Mouse (Mus musculus) kidney, embryonic 16.5 days (tissue): ENCODE data around the gene Olfr1357. TPM values are rescaled to one million over a fixed set of nuclear protein-coding genes. Genes with fewer than 3 reads are reported as not detected.
"Not testable (repeated sequence)": the region's sequence is repeated elsewhere in the genome, so short reads cannot be mapped to it uniquely, and the experiment has no call there.

Source experiments
- ATAC-seq: fragments of 200-750 bp; cut with Nextera tagmentation; 2 replicates; pipeline ENCODE4 v1.8.0; 2017; ENCODE audit warnings: moderate TSS enrichment; ENCODE audit not compliant: low FRiP score, low TSS enrichment
- H3K27ac ChIP-seq: fragments of 300-500 bp; sonication (generic); 2 replicates; pipeline ENCODE4 v1.5.1; 2014; ENCODE audit warnings: low read length
- H3K27me3 ChIP-seq: fragments of 300-500 bp; sonication (generic); 2 replicates; pipeline ENCODE4 v1.6.1; 2014; ENCODE audit warnings: low read length, control low read depth, mixed read lengths; ENCODE audit not compliant: insufficient read depth
- H3K36me3 ChIP-seq: fragments of 300-500 bp; sonication (generic); 2 replicates; pipeline ENCODE4 v1.6.1; 2014; ENCODE audit warnings: low read length, control low read depth, mixed read lengths; ENCODE audit not compliant: insufficient read depth
- H3K4me1 ChIP-seq: fragments of 300-500 bp; sonication (generic); 2 replicates; pipeline ENCODE4 v1.6.1; 2014; ENCODE audit warnings: low read length, control low read depth, mixed read lengths; ENCODE audit not compliant: insufficient read depth
- H3K4me2 ChIP-seq: fragments of 300-500 bp; sonication (generic); replicated peaks from 2 replicates; pipeline ENCODE4 v1.6.1; 2014; ENCODE audit warnings: low read depth, low read length
- H3K4me3 ChIP-seq: fragments of 300-500 bp; sonication (generic); 2 replicates; pipeline ENCODE4 v1.5.1; 2014; ENCODE audit warnings: mild to moderate bottlenecking, low read length
- H3K9ac ChIP-seq: fragments of 300-500 bp; sonication (generic); replicated peaks from 2 replicates; pipeline ENCODE4 v1.6.1; 2014; ENCODE audit warnings: low read length
- H3K9me3 ChIP-seq: fragments of 300-500 bp; sonication (generic); 2 replicates; pipeline ENCODE4 v1.6.1; 2016; ENCODE audit warnings: low read length, control low read depth
- WGBS: fragments of 180-500 bp; shearing (Covaris S2); extraction: QIAGEN DNeasy Blood & Tissue Kit; methylation state at CpG from one replicate; pipeline ENCODE4 v1.1.7; 2014; 5-methylcytosine and 5-hydroxymethylcytosine counted together
- polyA plus RNA-seq: library from polyadenylated mRNA; unstranded; fragments of >200 nt; fragmentation: Nextera tagmentation; extraction: Ambion mirVana; gene quantifications from 2 replicates; pipeline ENCODE4 v1.2.1, GENCODE M21; 2015

Olfr1357 gene
- not detected in 2 replicates for polyA plus RNA-seq

DNA sequence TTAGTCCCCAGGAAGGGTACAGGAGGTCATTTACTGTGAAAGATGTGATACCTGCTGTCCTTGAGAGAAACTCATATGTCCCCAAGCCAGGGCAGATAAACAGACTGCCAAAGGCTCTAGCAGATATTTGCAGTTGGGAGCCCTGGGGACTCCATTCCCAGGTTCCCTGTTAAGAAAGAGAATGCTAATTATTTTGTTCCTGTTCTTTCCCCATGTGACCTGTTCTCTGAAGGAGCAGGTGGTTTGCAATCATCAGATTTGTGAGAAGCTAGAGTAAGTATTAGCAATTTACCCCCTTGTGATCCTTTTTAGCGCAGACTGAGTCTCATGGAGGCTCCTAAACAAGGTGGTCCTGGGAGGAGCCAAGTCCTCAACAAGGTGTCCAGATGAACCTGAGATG is at the start of gene Olfr1357:
Gene Olfr1357 (minus strand): TSS at position 101 of the 400 bp plus-strand sequence.
- Histone ChIP-seq H3K9me3 (no peaks in the 10 kb centered on the region), H3K4me2 (no peak within 1 kb of the TSS), H3K4me1 (no peaks in the 10 kb centered on the region), H3K27me3 (no peaks in the 10 kb centered on the region), H3K27ac (no peak within 1 kb of the TSS), H3K36me3 (no peaks in the 10 kb centered on the region), H3K9ac (no peak within 1 kb of the TSS), H3K4me3 (no peak within 1 kb of the TSS)
- no peak for ATAC-seq
- 88% methylated on average over 1 of the region's 1 CpGs for WGBS

DNA sequence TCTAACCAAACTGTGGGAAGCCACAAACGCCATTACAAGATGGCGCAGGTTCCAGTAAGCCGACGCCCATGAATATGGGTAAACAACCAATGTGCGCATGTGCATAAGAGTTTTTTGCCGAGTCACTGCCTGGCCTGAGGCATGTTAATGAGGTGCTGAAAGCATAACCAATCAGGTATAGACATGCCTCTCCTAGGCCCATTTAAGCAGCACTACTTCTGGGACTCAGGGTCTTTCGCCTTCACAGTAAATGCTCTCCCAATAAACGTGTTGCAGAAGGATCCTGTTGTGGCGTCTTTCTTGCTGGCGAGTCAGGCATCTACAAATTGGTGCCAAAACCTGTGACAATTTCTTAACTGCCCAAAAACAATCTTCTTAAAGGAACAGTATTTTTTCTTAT is 48.8 kb upstream of the Olfr1357 start:
- not testable (repeated sequence) for H3K4me3 ChIP-seq, H3K9me3 ChIP-seq, H3K27ac ChIP-seq, ATAC-seq, H3K36me3 ChIP-seq, H3K4me2 ChIP-seq, H3K9ac ChIP-seq, H3K4me1 ChIP-seq, H3K27me3 ChIP-seq
- 91% methylated on average over 10 of the region's 10 CpGs for WGBS

DNA sequence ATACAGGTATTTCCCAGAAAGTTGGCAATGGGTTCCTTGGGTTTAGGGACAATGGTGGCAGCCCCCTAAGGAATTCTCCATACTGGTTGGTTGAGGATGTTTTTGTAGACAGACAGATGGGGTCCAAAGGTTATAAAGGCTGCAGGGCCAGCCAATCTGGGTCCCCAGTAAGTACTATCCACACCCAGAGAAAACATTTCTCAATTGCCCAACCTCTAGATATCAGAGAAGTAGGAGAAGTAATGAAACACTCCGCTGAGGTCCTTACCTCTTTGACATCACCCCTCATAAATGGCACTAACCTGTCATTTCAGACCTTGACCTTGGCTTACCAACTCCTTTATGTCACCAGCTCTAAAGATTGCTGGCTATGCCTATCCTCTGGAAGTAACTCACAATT is 46.7 kb upstream of the Olfr1357 start:
- Histone ChIP-seq H3K4me1 (no peaks in the 10 kb centered on the region), H3K27ac (no peak overlapping the region), H3K9ac (no peak overlapping the region), H3K4me2 (no peak overlapping the region), H3K36me3 (no peaks in the 10 kb centered on the region), H3K9me3 (no peaks in the 10 kb centered on the region), H3K27me3 (no peaks in the 10 kb centered on the region), H3K4me3 (no peak overlapping the region)
- 80% methylated on average over 1 of the region's 1 CpGs for WGBS
- ATAC-seq, result no peak

DNA sequence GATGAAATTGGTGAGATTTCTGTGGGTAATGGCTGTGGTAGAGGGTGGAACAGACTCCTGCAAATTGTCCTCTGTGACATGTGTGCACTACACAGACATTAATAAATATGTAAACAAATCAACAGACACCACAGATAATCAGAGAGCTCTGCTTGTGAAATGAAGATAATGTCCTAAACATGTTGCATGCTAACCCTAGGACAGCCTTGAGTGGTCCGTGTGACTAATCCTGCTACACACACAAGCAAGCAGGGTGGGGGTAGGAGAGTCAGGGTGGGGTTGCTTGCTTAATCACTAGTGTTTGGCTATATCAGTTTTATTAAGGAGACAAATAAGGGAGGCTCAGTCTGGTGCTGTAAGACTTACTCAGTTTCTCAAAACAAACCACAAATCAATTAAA is 43.3 kb upstream of the Olfr1357 start:
- H3K36me3 ChIP-seq, result no peaks in the 10 kb centered on the region
- H3K9ac ChIP-seq, result no peak overlapping the region
- no peak overlapping the region for H3K27ac ChIP-seq
- H3K9me3 ChIP-seq, result no peaks in the 10 kb centered on the region
- no peaks in the 10 kb centered on the region for H3K4me1 ChIP-seq
- no peak for ATAC-seq
- no peak overlapping the region for H3K4me3 ChIP-seq
- no peaks in the 10 kb centered on the region for H3K27me3 ChIP-seq
- WGBS, result 68% methylated on average over 1 of the region's 1 CpGs
- no peak overlapping the region for H3K4me2 ChIP-seq

DNA sequence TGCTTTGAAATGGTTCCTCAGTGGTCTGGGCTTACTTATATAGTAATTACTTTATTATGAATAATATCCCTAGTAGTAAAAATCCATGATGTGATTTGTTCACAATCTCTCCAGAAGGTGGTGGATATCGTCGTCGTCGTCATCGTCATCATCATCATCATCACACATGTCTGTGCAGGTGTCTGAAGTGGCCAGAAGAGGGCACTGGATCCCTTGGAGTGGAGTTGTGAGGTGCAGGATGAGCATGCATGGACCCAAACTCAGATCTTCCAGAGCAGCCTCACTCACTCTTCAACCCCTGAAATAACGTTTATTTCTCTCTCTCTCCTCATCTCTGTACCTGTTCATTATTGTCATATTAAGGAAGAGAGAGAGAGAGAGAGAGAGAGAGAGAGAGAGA is 14.4 kb upstream of the Olfr1357 start:
- Histone ChIP-seq H3K27ac (no peak overlapping the region), H3K4me1 (no peaks in the 10 kb centered on the region), H3K9me3 (no peaks in the 10 kb centered on the region), H3K9ac (no peak overlapping the region), H3K4me2 (no peak overlapping the region), H3K4me3 (no peak overlapping the region), H3K27me3 (no peaks in the 10 kb centered on the region), H3K36me3 (no peaks in the 10 kb centered on the region)
- 11% methylated on average over 6 of the region's 6 CpGs for whole genome bisulfite sequencing
- no peak; the same call in 1 of the 2 replicates for ATAC-seq

DNA sequence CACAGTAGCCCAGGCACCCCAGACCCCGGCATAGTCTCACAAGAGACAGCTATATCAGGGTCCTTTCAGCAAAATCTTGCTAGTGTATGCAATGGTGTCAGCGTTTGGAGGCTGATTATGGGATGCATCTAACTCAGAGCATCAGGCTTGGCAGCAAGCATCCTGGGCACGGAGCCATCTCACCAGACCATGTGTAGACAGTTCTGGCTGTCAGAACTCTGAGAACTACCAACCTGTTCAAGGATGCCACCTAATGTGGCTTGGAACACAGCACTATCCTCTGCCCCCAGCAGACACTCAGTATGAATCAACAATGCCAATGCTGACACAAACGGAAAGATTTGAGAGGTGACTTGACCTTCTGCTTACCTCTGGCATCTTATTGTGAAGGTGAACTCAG is 12.3 kb upstream of the Olfr1357 start:
- ATAC-seq, result no peak
- H3K4me2 ChIP-seq, result no peak overlapping the region
- no peak overlapping the region for H3K4me3 ChIP-seq
- H3K4me1 ChIP-seq, result no peaks in the 10 kb centered on the region
- H3K9ac ChIP-seq, result no peak overlapping the region
- no peaks in the 10 kb centered on the region for H3K9me3 ChIP-seq
- H3K27me3 ChIP-seq, result no peaks in the 10 kb centered on the region
- no peaks in the 10 kb centered on the region for H3K36me3 ChIP-seq
- H3K27ac ChIP-seq, result no peak overlapping the region
- WGBS, result 79% methylated on average over 4 of the region's 4 CpGs

DNA sequence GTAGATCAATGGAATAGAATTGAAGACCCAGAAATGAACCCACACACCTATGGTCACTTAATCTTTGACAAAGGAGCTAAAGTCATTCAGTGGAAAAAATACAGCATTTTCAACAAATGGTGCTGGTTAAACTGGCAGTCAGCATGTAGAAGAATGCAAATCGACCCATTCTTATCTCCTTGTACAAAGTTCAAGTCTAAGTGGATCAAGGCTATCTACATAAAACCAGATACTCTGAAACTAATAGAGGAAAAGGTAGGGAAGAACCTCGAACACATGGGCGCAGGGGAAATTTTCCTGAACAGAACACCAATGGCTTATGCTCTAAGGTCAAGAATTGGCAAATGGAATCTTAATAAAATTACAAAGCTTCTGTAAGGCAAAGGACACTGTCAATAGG is 5.3 kb upstream of the Olfr1357 start:
- H3K36me3 ChIP-seq, result not testable (repeated sequence)

DNA sequence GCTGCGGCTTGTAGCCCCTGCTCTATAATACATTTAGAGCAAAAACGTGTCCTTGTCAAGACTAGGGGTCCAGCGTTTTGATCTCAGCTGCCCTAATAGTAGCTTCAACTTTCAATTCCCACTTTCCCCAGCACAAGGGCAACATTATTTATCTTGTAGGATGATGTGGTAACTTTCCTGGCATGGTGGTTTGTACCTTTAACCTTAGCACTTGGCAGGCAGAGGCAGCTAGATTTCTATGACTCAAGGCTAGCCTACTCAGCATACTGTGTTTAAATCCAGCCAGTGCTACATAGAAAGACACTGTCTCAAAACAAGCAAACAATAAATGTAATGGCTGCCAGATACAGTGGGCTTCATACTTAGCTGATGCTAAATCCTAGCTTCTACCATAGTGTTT is 10.3 kb downstream of the Olfr1357 start:
- Histone ChIP-seq H3K4me3 (no peak overlapping the region), H3K4me1 (no peaks in the 10 kb centered on the region), H3K27me3 (no peaks in the 10 kb centered on the region), H3K4me2 (no peak overlapping the region), H3K9ac (no peak overlapping the region), H3K27ac (no peak overlapping the region), H3K9me3 (no peaks in the 10 kb centered on the region), H3K36me3 (no peaks in the 10 kb centered on the region)
- WGBS, result 77% methylated on average over 3 of the region's 3 CpGs
- ATAC-seq, result no peak

More for the DNA sequence above, 5.3 kb upstream of the Olfr1357 start:
- ATAC-seq, H3K9me3 ChIP-seq, H3K4me2 ChIP-seq, H3K9ac ChIP-seq, H3K27ac ChIP-seq, H3K4me3 ChIP-seq, H3K4me1 ChIP-seq, H3K27me3 ChIP-seq: not testable (repeated sequence)
- 83% methylated on average over 3 of the region's 3 CpGs for WGBS

DNA sequence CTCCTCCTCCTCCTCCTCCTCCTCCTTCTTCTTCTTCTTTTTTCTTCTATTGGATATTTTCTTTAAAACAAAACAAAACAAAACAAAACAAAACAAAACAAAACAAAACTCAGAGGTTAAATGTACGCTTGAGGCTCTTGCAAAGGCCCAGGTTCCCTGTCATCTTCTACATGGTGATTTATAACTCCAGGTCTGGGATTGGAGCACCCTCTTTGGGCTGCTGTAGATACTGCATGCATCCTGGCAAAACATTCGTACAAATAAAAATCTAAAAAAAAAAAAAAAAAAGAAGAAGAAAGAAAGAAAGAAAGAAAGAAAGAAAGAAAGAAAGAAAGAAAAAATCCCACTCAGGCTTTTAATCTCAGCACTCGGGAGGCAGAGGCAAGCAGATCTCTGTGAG is 12.8 kb downstream of the Olfr1357 start:
- no peaks in the 10 kb centered on the region for H3K4me1 ChIP-seq
- no peaks in the 10 kb centered on the region for H3K9me3 ChIP-seq
- no peak for ATAC-seq
- H3K9ac ChIP-seq, result no peak overlapping the region
- H3K27me3 ChIP-seq, result no peaks in the 10 kb centered on the region
- 56% methylated on average over 3 of the region's 3 CpGs for WGBS
- no peak overlapping the region for H3K27ac ChIP-seq
- no peaks in the 10 kb centered on the region for H3K36me3 ChIP-seq
- H3K4me2 ChIP-seq, result no peak overlapping the region
- H3K4me3 ChIP-seq, result no peak overlapping the region

DNA sequence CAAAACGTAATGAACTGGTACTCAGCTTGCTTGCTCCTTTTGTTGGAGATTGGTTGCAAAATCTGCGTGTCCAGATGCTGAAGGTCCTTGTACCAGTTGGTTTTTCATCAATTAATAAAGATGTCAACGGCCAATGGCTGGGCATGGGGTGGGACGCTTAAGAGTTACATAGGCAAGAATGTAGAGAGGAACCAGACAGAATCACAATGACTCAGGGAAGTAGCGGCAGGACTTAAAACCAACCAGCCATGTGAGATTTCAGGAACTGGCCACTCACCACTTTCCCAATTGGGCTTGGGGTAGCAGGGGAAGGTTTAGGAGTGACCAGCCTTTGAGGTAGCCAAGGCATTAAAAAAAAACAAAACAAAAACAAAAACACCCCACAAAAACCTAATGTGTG is 18.0 kb downstream of the Olfr1357 start:
- Histone ChIP-seq H3K4me2 (no peak overlapping the region), H3K4me1 (no peaks in the 10 kb centered on the region), H3K27ac (no peak overlapping the region), H3K9ac (no peak overlapping the region), H3K27me3 (no peaks in the 10 kb centered on the region), H3K9me3 (no peaks in the 10 kb centered on the region), H3K36me3 (no peaks in the 10 kb centered on the region), H3K4me3 (no peak overlapping the region)
- no peak for ATAC-seq
- WGBS, result 92% methylated on average over 5 of the region's 5 CpGs

DNA sequence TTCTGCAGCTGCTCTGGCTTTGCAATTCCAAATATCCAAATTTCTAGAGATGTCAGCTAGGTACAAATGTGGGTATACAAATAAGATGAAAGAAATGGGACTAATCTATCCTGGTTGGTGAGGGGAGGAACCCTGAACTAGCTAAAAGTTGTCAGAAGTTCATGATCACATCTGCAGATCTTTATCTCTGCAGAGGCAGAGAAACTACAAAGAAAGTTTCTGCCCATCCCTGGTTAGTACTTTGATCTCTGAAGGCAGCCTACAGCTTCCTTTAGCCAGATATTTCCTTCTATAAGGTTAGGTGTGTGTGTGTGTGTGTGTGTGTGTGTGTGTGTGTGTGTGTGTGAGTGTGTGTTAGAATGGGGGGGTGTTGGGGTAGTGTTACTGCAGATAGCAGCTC is 23.3 kb downstream of the Olfr1357 start:
- H3K4me2 ChIP-seq, result no peak overlapping the region
- peaks cover 9% of the 10 kb centered on the region for H3K4me1 ChIP-seq
- no peaks in the 10 kb centered on the region for H3K27me3 ChIP-seq
- peaks cover under 1% of the 10 kb centered on the region for H3K36me3 ChIP-seq
- no peak for ATAC-seq
- no peak overlapping the region for H3K27ac ChIP-seq
- no peak overlapping the region for H3K4me3 ChIP-seq
- H3K9me3 ChIP-seq, result no peaks in the 10 kb centered on the region
- H3K9ac ChIP-seq, result no peak overlapping the region
